Mouse (Mus musculus): ENCODE results near the gene Aldh3a2. TPM values are rescaled to one million over a fixed set of nuclear protein-coding genes. Genes with fewer than 3 reads are reported as not detected.

Aldh3a2 gene
- polyA plus RNA-seq, 1 experiment from 2014 or later: 47.8 TPM

DNA sequence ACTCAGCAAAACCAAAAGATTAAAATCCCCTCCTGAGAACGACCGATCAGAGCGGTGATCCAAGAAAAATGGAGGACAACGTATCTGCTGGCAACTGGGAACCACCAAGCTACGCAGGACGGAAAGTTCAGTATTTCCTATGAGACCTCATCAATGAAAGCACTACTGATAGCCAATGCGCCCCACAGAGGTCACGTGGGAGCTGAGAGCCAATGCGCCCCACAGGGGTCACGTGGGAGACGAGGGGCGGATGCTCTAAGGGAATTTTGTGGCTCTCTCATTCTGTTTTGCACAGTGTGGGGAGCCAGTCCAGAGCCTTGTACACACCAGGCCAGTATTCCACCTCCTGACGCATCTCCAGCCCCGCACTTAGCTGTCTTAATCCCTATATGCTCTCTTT, 4.7 kb downstream of the Aldh3a2 start:
- Histone ChIP-seq H3K9ac (ENCODE audit: low read length) (no peak overlapping the region), H3K4me2 (ENCODE audit: low read depth, low read length) (no peak overlapping the region), H3K9me3 (ENCODE audit: control insufficient read depth, low read length) (no peaks in the 10 kb centered on the region), H3K4me3 (ENCODE audit: low read length) (no peak overlapping the region), H3K27me3 (ENCODE audit: control insufficient read depth, insufficient read depth, low read depth, low read length) (no peaks in the 10 kb centered on the region), H3K36me3 (ENCODE audit: control insufficient read depth, insufficient read depth, low read length) (peaks cover 31% of the 10 kb centered on the region), H3K4me1 (replicated peaks; ENCODE audit: control insufficient read depth, insufficient read depth, low read length) (peaks cover 8% of the 10 kb centered on the region; the same call in 1 of the 2 replicates), H3K27ac (ENCODE audit: low read length) (no peak overlapping the region)
- ATAC-seq (ENCODE audit: low read depth): no peak
- 91% methylated on average over 14 of the region's 14 CpGs for WGBS

DNA sequence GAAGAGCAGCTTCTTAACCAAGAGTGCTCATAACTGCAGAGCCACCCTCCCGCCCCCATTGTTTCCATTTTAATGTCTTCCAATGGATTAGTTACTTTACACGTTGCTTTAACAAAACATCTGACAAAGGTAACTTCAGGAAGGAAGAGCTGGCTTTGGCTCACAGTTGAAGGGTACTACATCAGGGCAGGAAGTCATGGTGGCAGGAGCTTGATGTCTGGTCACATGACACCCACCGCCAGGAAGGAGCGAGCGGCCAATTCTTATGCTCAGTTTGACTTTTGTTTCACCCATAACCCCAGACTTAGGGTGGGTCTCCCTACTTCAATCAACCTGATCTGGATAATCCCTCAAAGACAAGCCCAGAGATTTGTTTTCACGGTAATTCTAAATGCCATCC, 8.2 kb downstream of the Aldh3a2 start:
- Histone ChIP-seq H3K36me3 (ENCODE audit: control insufficient read depth, insufficient read depth, low read length) (peaks cover 44% of the 10 kb centered on the region), H3K4me1 (replicated peaks; ENCODE audit: control insufficient read depth, insufficient read depth, low read length) (no peaks in the 10 kb centered on the region), H3K4me3 (ENCODE audit: low read length) (no peak overlapping the region), H3K27me3 (ENCODE audit: control insufficient read depth, insufficient read depth, low read depth, low read length) (no peaks in the 10 kb centered on the region), H3K9me3 (ENCODE audit: control insufficient read depth, low read length) (no peaks in the 10 kb centered on the region), H3K27ac (ENCODE audit: low read length) (no peak overlapping the region), H3K4me2 (ENCODE audit: low read depth, low read length) (no peak overlapping the region), H3K9ac (ENCODE audit: low read length) (no peak overlapping the region)
- ATAC-seq (ENCODE audit: low read depth): no peak
- 93% methylated on average over 6 of the region's 6 CpGs for WGBS

DNA sequence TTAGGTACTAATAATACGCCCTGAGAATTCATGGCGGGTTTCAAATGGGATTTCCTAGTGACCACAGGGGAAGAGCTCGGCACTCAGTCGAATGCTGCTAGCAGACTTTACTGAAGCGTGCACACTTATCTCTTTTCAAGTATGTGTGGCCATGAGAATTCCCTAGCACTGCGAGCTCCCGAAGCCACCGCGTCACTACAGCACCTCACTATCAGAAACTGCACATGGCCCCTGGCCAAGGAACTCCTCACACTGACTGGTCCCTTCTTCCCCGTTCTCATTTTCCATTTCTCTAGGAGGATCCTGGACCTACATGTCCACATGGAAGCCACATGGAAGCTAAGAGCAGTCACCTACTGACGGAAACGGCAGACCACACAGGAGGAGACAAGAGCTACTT, 14.5 kb downstream of the Aldh3a2 start:
- 80% methylated on average over 12 of the region's 12 CpGs for WGBS
- no peak overlapping the region for H3K9ac ChIP-seq (ENCODE audit: low read length)
- peaks cover 32% of the 10 kb centered on the region for H3K36me3 ChIP-seq (ENCODE audit: control insufficient read depth, insufficient read depth, low read length)
- no peak for ATAC-seq (ENCODE audit: low read depth)
- no peak overlapping the region for H3K4me2 ChIP-seq (ENCODE audit: low read depth, low read length)
- no peak overlapping the region for H3K27ac ChIP-seq (ENCODE audit: low read length)
- H3K4me3 ChIP-seq (ENCODE audit: low read length): no peak overlapping the region
- H3K27me3 ChIP-seq (ENCODE audit: control insufficient read depth, insufficient read depth, low read depth, low read length): no peaks in the 10 kb centered on the region
- no peaks in the 10 kb centered on the region for H3K9me3 ChIP-seq (ENCODE audit: control insufficient read depth, low read length)
- H3K4me1 ChIP-seq (replicated peaks; ENCODE audit: control insufficient read depth, insufficient read depth, low read length): no peaks in the 10 kb centered on the region

DNA sequence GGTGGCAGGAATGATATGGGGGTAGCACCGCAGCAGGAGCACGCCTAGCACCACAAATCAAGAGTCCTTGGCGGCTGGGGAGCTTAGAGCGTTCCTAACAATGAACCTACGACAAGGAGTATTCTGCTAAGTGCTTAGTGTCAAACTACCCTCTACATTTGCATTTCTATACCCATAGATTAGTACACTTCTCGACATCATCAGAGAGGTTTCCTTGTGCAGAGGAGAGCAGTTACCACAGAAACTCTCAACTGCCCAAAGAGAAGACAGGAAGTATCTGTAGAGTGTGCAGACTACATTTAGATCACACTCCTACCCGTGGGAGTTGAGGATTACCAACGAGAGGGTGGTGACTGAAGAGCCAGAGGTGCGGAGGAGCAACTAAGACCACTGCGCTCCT, 15.5 kb downstream of the Aldh3a2 start:
- no peaks in the 10 kb centered on the region for H3K27me3 ChIP-seq (ENCODE audit: control insufficient read depth, insufficient read depth, low read depth, low read length)
- no peaks in the 10 kb centered on the region for H3K9me3 ChIP-seq (ENCODE audit: control insufficient read depth, low read length)
- no peak overlapping the region for H3K27ac ChIP-seq (ENCODE audit: low read length)
- no peak overlapping the region for H3K4me3 ChIP-seq (ENCODE audit: low read length)
- no peak for ATAC-seq (ENCODE audit: low read depth)
- 83% methylated on average over 10 of the region's 10 CpGs for WGBS
- H3K4me1 ChIP-seq (replicated peaks; ENCODE audit: control insufficient read depth, insufficient read depth, low read length): no peaks in the 10 kb centered on the region
- H3K9ac ChIP-seq (ENCODE audit: low read length): no peak overlapping the region
- H3K36me3 ChIP-seq (ENCODE audit: control insufficient read depth, insufficient read depth, low read length): peaks cover 36% of the 10 kb centered on the region
- H3K4me2 ChIP-seq (ENCODE audit: low read depth, low read length): no peak overlapping the region

GRCm38 (mm10) chr11:61244406-61244805, 22.9 kb downstream of the Aldh3a2 start:
- Histone ChIP-seq H3K4me2 (ENCODE audit: low read depth, low read length) (no peak overlapping the region), H3K36me3 (ENCODE audit: control insufficient read depth, insufficient read depth, low read length) (peaks cover 22% of the 10 kb centered on the region), H3K4me1 (replicated peaks; ENCODE audit: control insufficient read depth, insufficient read depth, low read length) (no peaks in the 10 kb centered on the region), H3K9me3 (ENCODE audit: control insufficient read depth, low read length) (no peaks in the 10 kb centered on the region), H3K27ac (ENCODE audit: low read length) (no peak overlapping the region), H3K4me3 (ENCODE audit: low read length) (no peak overlapping the region), H3K9ac (ENCODE audit: low read length) (no peak overlapping the region), H3K27me3 (ENCODE audit: control insufficient read depth, insufficient read depth, low read depth, low read length) (no peaks in the 10 kb centered on the region)
- ATAC-seq (ENCODE audit: low read depth): no peak
- WGBS: 73% methylated on average over 7 of the region's 7 CpGs

- H3K4me2 ChIP-seq (ENCODE audit: low read depth, low read length): no peak overlapping the region
- no peak for ATAC-seq (ENCODE audit: low read depth)
- H3K9ac ChIP-seq (ENCODE audit: low read length): no peak overlapping the region
- 83% methylated on average over 3 of the region's 3 CpGs for whole genome bisulfite sequencing
- no peaks in the 10 kb centered on the region for H3K9me3 ChIP-seq (ENCODE audit: control insufficient read depth, low read length)
- no peaks in the 10 kb centered on the region for H3K27me3 ChIP-seq (ENCODE audit: control insufficient read depth, insufficient read depth, low read depth, low read length)
- no peak overlapping the region for H3K27ac ChIP-seq (ENCODE audit: low read length)
- peaks cover 5% of the 10 kb centered on the region for H3K4me1 ChIP-seq (replicated peaks; ENCODE audit: control insufficient read depth, insufficient read depth, low read length)
- H3K4me3 ChIP-seq (ENCODE audit: low read length): no peak overlapping the region
- no peaks in the 10 kb centered on the region for H3K36me3 ChIP-seq (ENCODE audit: control insufficient read depth, insufficient read depth, low read length)
Measured at GRCm38 (mm10) chr11:61236015-61236414, 31.2 kb downstream of the Aldh3a2 start.

- Histone ChIP-seq H3K4me3 (ENCODE audit: low read length) (no peak overlapping the region), H3K27ac (ENCODE audit: low read length) (no peak overlapping the region), H3K9me3 (ENCODE audit: control insufficient read depth, low read length) (no peaks in the 10 kb centered on the region), H3K4me2 (ENCODE audit: low read depth, low read length) (no peak overlapping the region), H3K9ac (ENCODE audit: low read length) (no peak overlapping the region), H3K27me3 (ENCODE audit: control insufficient read depth, insufficient read depth, low read depth, low read length) (no peaks in the 10 kb centered on the region), H3K4me1 (replicated peaks; ENCODE audit: control insufficient read depth, insufficient read depth, low read length) (peaks cover 5% of the 10 kb centered on the region), H3K36me3 (ENCODE audit: control insufficient read depth, insufficient read depth, low read length) (no peaks in the 10 kb centered on the region)
- ATAC-seq (ENCODE audit: low read depth): no peak
- 16% methylated on average over 5 of the region's 5 CpGs for WGBS
Measured at GRCm38 (mm10) chr11:61234174-61234573, 33.1 kb downstream of the Aldh3a2 start.

- Histone ChIP-seq H3K9me3 (ENCODE audit: control insufficient read depth, low read length) (no peaks in the 10 kb centered on the region), H3K4me3 (ENCODE audit: low read length) (no peak overlapping the region), H3K4me1 (replicated peaks; ENCODE audit: control insufficient read depth, insufficient read depth, low read length) (peaks cover 5% of the 10 kb centered on the region), H3K9ac (ENCODE audit: low read length) (no peak overlapping the region), H3K36me3 (ENCODE audit: control insufficient read depth, insufficient read depth, low read length) (no peaks in the 10 kb centered on the region), H3K4me2 (ENCODE audit: low read depth, low read length) (peak overlapping the region; percentile 39; the same call in 1 of the 2 replicates), H3K27me3 (ENCODE audit: control insufficient read depth, insufficient read depth, low read depth, low read length) (no peaks in the 10 kb centered on the region), H3K27ac (ENCODE audit: low read length) (no peak overlapping the region)
- peak; percentile 59; the same call in 1 of the 2 replicates for ATAC-seq (ENCODE audit: low read depth)
- 4% methylated on average over 9 of the region's 9 CpGs for WGBS
Measured at GRCm38 (mm10) chr11:61231329-61231728, 35.9 kb downstream of the Aldh3a2 start.

GRCm38 (mm10) chr11:61228406-61228805, 38.9 kb downstream of the Aldh3a2 start:
- no peak for ATAC-seq (ENCODE audit: low read depth)
- Histone ChIP-seq H3K27me3 (ENCODE audit: control insufficient read depth, insufficient read depth, low read depth, low read length) (no peaks in the 10 kb centered on the region), H3K9me3 (ENCODE audit: control insufficient read depth, low read length) (no peaks in the 10 kb centered on the region), H3K4me3 (ENCODE audit: low read length) (no peak overlapping the region), H3K27ac (ENCODE audit: low read length) (no peak overlapping the region), H3K4me2 (ENCODE audit: low read depth, low read length) (no peak overlapping the region), H3K9ac (ENCODE audit: low read length) (no peak overlapping the region), H3K4me1 (replicated peaks; ENCODE audit: control insufficient read depth, insufficient read depth, low read length) (peaks cover 5% of the 10 kb centered on the region; the same call in 1 of the 2 replicates), H3K36me3 (ENCODE audit: control insufficient read depth, insufficient read depth, low read length) (no peaks in the 10 kb centered on the region)
- WGBS: 67% methylated on average over 3 of the region's 3 CpGs

DNA sequence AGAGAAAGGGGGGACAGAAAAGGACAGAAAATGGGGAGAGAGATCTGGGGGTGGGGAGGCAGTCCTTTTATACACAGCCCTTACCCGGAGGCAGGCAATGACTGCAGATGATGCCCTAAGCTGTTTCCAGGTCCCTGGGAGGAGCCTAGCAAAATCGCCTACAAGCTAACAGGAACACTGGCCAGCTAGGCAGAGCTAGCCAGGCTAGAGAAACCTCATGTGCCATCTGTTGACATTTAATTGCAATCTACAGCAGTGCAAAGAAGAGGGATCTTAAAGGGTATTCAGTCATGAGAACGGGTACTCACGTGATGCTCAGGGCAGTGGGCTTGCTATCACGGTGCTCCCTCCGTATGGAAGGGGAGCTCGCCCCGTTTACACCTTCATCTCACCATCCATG, 39.4 kb downstream of the Aldh3a2 start:
- no peak overlapping the region for H3K4me3 ChIP-seq (ENCODE audit: low read length)
- no peak for ATAC-seq (ENCODE audit: low read depth)
- H3K36me3 ChIP-seq (ENCODE audit: control insufficient read depth, insufficient read depth, low read length): no peaks in the 10 kb centered on the region
- H3K4me1 ChIP-seq (replicated peaks; ENCODE audit: control insufficient read depth, insufficient read depth, low read length): peaks cover 5% of the 10 kb centered on the region; the same call in 1 of the 2 replicates
- H3K27ac ChIP-seq (ENCODE audit: low read length): no peak overlapping the region
- no peaks in the 10 kb centered on the region for H3K27me3 ChIP-seq (ENCODE audit: control insufficient read depth, insufficient read depth, low read depth, low read length)
- H3K4me2 ChIP-seq (ENCODE audit: low read depth, low read length): no peak overlapping the region
- 76% methylated on average over 8 of the region's 8 CpGs for WGBS
- H3K9me3 ChIP-seq (ENCODE audit: control insufficient read depth, low read length): no peaks in the 10 kb centered on the region
- no peak overlapping the region for H3K9ac ChIP-seq (ENCODE audit: low read length)
